Mouse (Mus musculus): ENCODE data around the gene Msi2. TPM values are rescaled to one million over a fixed set of nuclear protein-coding genes. Genes with fewer than 3 reads are reported as not detected.
A peak's percentile ranks its signal among the peaks of the same experiment; 100 is the strongest.

Msi2 gene
- total RNA-seq, 2 experiments from 2014 or later, result 186 to 195 TPM

DNA sequence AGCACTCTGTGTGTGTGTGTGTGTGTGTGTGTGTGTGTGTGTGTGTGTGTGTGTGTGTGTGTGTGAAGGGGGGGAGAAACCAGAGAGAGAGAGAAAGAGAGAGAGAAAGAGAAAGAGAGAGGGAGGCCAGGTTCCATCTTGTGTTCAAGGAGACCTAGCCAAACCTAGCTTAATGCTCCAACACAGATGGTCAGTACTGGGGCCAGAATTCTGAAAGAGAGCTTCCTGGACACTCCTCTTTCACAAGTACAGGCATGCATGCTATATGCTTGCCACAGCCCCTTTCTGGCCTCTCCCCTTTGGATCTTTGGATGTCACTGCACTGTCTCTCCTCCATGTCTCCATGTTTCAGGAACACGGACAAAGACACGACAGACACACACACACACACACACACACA is 41.7 kb downstream of the Msi2 start:
- DNase-seq, result no peak

- no peak for DNase-seq
Measured at GRCm38 (mm10) chr11:88675526-88676353, 42.6 kb downstream of the Msi2 start.

GRCm38 (mm10) chr11:88674075-88674474 is 44.2 kb downstream of the Msi2 start:
- no peak for DNase-seq

DNA sequence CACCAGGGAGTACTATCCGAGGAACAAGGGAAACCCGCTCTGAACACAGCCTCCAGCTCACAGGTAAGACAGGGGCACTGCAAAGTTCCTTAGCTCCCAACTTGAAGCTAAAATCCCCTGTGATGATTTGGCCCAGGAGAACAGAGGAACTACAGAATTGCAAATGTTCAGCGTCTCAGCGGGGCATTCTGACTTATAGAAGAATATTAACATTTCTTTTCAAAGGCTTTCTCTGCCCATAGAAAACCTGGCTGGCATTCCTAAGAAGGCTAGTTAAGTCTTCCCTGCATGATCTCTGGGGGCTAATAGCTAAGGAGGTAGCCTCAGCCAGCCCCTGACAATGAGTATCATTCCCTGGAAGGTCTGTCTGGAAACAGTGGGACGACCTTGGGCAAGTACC is 47.4 kb downstream of the Msi2 start:
- no peak for DNase-seq

GRCm38 (mm10) chr11:88669106-88669505 is 49.2 kb downstream of the Msi2 start:
- DNase-seq, result no peak

DNA sequence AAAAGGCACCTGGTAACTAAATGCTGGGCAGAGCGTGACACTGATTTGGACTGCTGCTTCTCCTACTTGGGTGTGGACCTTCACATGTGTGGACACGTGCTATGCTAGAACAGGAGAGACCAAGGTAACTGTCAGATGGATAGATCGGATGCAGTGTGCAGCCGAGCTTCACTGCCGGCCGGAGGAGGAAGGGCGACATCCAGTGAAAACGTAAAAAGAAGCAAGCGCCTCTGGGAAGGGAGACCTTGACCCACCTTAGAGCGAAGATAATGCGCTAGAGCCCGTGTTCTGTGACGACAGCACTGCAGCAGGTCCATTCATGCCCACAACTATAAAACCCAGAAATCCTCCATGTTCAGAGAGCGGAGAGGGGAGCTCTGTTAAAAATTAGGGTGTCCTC is 50.0 kb downstream of the Msi2 start:
- DNase-seq, result no peak

GRCm38 (mm10) chr11:88665799-88666198 is 52.5 kb downstream of the Msi2 start:
- no peak for DNase-seq

DNA sequence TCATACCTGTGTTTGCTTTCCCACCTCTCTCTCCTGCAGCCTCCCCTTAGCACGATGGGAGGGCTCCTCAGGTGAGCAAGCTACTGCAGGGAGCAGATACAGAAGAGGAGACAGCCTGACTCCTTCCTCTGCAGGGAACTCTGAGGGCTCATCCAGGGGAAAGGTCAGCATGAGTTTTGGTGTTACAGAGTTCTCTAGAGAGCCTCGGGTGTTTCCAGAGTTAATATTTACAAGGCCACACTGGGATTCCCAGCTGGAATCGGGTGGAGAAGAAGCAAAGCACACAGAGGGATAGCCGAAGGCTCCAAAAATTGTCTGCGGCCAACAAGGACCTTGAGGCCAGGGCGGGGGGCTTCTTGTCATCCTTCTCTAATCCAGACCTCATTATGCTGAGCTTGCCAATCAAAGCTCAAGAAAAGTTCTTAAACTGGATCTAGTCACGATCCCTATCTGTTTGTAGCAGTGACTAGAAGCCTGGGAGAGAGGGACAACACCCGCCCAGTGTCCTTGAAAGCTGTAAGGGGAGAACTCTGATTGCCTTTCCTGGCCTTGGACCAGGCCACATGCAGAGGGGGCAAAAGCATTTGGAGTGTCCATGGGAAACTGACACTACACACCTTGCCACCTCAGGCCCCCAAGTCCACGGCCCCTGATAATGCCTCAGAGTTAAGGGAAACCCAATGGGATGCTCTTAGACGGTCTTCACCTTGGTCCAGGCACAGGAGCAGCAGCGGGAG is 56.7 kb downstream of the Msi2 start:
- no peak for DNase-seq

GRCm38 (mm10) chr11:88660404-88660803 is 57.9 kb downstream of the Msi2 start:
- no peak for DNase-seq

GRCm38 (mm10) chr11:88658926-88659325 is 59.4 kb downstream of the Msi2 start:
- no peak for DNase-seq

GRCm38 (mm10) chr11:88655786-88656185 is 62.5 kb downstream of the Msi2 start:
- no peak for DNase-seq

DNA sequence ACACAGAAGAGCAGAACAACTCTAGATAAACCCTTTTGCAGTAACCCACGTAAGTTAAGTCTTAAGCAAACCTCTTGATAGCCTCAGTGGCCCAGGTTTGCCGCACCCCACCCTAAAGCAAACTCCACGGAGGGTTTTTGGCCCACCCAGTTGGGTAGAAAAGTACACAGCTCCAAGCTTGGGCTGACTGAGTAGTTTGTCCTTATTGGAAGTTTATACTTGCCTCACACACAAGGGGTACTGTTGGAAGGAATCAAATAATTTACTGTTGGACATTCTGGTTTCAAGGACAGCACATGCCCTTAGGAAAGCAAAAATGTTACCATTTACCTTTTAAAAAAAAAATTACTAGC is 63.1 kb downstream of the Msi2 start:
- no peak for DNase-seq

- DNase-seq, result peak; percentile 13
Measured at GRCm38 (mm10) chr11:88654391-88655213, 63.7 kb downstream of the Msi2 start.

- DNase-seq, result peak; percentile 42
Measured at GRCm38 (mm10) chr11:88650275-88650674, 68.0 kb downstream of the Msi2 start.

GRCm38 (mm10) chr11:88649009-88649408 is 69.3 kb downstream of the Msi2 start:
- no peak for DNase-seq

DNA sequence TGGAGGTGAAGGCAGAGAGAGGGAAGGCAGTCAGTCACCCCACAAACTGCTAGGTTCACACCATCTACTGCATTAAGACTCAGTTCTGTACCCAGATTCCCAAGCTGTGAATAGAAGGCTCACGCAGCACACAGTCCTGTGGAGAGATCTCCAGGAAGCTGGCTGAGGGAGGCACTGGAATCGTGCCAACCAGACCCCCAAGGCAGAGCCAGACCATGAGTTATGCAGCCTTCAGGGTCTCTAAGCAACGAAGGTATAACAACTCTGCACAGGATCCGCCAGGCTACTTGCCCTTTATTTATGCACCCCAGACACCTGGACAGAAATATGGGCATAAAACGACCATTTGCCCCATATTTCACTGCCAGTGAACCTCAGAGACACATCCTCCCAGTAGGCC is 69.9 kb downstream of the Msi2 start:
- no peak for DNase-seq

GRCm38 (mm10) chr11:88646493-88646892 is 71.8 kb downstream of the Msi2 start:
- no peak for DNase-seq

- no peak for DNase-seq
Measured at GRCm38 (mm10) chr11:88645821-88646220, 72.5 kb downstream of the Msi2 start.

DNA sequence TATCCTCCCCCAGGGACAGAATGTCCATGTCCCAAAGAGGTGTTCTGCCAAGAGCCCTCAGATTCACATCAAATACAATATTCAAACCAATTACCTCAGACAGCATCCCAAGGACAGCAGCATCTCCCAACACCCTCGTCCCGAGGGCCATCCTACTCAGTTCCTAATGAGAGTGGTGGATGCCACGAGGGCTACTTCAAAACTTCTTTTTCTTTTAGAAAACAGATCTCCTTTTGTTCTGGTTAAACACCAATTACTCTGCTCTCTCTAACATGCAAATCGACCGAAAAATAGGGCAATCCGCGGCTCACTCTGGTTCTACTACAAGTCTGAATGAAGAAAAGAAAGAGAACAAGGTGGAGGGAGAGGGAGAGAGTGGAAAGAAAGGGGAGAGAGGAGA is 73.6 kb downstream of the Msi2 start:
- no peak for DNase-seq

GRCm38 (mm10) chr11:88639862-88640261 is 78.5 kb downstream of the Msi2 start:
- DNase-seq, result no peak

DNA sequence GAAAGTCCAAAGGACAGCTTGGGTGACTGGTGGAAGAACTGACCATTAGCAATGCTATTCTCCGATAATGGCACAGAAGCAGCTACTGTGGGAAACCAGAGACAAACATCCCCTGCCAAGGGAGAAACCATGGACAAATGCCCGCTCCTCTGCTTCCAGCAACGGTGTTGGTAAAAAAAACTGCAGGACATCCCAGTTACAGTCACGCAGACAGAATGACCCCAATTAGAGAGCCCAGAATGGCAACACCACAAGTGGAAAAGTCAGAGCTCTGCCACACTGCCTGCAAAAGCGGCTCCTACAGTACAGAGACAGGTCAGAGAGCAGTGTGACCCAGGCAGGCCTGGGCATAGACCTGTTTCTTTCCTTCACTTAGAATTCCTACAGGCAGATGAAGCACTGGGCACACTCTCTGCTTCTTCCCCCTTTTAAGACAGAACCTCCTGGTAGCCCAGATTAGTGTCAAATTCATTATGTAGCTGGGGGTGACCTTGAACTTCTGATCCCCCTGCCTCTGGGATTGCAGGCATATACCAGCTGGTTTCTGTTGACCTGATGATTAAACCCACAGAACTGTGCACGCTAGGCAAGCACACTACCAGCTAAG is 79.3 kb downstream of the Msi2 start:
- peak; percentile 29 for DNase-seq

- DNase-seq, result no peak
Measured at GRCm38 (mm10) chr11:88638254-88638653, 80.1 kb downstream of the Msi2 start.
